Mouse (Mus musculus): ENCODE results near the gene Nsmce1.

- TF ChIP-seq CTCF (IDR thresholded peaks at IDR 0.05; ENCODE audit: extremely low read depth, insufficient read depth, low read length) (no peak), POLR2A (IDR thresholded peaks at IDR 0.05; ENCODE audit: extremely low read depth, insufficient read depth, low read length) (no peak)
Measured at GRCm38 (mm10) chr7:125423056-125423455, 68.3 kb downstream of the Nsmce1 start.

Data from cortical plate, adult 2 months (tissue).